Mouse (Mus musculus) thymus, postnatal 0 days (tissue): ENCODE measurements around the gene Tas2r143. TPM values are rescaled to one million over a fixed set of nuclear protein-coding genes. Genes with fewer than 3 reads are reported as not detected.

Experiments used
- DNase-seq: peaks from one replicate; pipeline ENCODE4 v3.0.0-alpha.2; 2015; ENCODE audit warnings: low spot score
- polyA plus RNA-seq: library from polyadenylated mRNA; unstranded; fragments of >200 nt; fragmentation: Nextera tagmentation; extraction: Ambion mirVana; gene quantifications from 2 replicates; pipeline ENCODE4 v1.2.1, GENCODE M21; 2015

Tas2r143 gene
- not detected in 2 replicates for polyA plus RNA-seq

DNA sequence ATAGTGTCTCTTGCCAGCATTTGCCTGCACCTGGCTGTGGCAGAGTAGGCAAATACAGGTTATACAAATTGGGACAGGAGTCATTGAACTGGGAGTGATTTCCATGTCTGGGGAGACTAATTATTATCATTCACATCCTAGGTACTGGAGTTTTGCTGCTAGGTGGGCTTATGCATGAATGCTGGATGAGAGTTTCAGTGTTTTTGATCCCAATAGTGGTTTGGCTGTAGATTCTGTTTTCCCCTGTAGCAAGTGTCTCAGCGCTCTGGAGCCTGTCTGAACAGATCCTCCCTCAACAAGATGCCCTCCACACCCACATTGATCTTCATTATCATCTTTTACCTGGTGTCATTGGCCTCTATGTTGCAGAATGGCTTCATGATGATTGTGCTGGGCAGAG, at the start of gene Tas2r143:
Tas2r143 (plus strand) TSS at position 301 of the 400 bp plus-strand sequence.
- DNase-seq: no peak

DNA sequence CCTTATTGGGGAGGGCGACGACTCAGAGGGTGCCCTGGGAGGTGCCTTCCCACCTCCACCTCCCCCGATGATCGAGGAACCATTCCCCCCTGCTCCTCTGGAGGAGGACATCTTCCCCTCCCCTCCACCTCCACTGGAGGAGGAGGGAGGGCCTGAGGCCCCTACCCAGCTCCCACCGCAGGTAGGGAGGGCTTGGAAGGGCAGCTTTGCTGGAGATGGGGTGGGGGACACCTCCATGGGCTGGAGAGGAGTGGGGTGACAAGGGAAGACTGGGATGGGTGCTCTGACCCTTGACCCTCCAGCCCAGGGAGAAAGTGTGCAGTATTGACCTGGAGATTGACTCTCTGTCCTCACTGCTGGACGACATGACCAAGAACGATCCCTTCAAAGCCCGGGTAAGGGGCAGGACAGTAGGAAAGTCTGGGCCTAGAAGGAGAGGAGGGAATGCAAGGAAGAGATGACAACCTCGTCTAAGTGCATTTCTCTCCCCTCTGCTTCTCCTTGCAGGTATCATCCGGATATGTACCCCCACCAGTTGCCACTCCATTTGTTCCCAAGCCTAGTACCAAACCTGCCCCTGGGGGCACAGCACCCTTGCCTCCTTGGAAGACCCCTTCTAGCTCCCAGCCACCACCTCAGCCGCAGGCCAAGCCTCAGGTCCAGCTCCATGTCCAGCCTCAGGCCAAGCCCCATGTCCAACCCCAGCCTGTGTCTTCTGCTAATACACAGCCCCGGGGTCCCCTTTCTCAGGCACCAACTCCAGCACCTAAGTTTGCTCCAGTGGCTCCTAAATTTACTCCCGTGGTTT, 48.9 kb upstream of the Tas2r143 start:
- DNase-seq: no peak

- no peak for DNase-seq
These were observed 48.1 kb upstream of the Tas2r143 start for GRCm38 (mm10) chr6:42351776-42352485.

GRCm38 (mm10) chr6:42352486-42352846, 47.6 kb upstream of the Tas2r143 start:
- DNase-seq: no peak

DNA sequence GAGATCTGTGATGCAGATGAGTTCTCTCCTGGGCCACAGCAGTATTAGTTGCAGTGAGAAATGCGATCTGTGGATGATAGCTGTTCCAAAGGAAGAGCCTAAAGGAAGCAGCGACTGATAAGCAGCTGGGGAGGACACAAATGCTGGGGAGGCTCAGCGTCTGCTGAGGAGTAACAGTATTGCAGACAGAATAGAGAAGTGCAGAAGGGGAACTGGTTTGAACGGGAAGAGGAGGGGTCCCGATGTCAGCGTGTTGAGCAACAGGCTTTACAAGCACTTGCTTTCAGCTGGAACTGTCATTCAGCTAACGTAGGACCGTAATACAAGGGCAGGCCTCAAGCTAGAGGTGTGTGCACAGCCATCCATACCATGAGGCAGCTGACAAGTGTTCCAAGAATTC, 46.9 kb upstream of the Tas2r143 start:
- no peak for DNase-seq

DNA sequence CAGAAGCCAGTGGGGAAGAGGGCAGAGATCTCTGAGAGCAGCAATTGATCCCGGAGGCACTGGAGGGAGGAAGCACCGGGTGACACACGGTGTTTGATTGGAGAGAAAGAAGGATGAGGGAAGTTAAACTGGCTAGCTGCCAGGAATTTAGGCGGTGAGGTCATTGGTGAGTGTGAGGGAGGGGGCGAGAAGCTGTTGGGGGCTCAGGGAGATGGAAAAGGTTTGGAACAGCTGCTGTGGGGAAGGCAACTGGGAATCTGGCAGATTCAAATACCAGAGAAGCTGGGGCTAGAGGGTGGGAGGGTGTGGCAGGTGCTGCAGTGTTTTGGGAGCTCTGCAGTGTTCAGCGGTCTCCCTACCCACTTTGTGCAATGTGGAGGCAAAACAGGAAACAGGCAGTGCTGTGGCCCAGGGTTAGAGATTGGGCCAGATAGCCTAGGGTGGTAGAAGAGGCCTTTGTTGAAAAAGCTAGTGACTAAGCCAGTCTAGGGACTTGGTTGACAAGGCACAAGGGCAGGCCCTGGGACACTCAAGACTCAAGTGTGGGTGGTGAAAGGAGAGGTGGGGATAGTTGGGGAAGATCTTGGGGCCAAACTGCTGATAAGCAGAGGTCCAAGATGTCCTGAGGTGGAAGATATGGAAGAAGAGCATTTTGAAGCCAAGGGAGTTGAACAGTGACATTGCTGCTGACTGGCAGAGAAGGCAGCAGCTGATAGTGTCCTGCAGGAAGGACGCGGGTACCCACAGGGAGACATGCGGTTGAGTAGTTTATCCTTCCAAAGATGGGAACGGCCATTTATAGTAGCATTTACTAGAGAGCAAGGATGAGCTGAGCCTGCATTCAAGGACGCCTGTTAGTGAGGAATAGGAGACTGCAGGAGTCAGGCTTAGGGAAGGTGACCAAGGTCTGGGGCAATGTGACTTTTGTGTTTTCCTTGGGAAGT, 45.7 kb upstream of the Tas2r143 start:
- DNase-seq: peak; percentile 16

DNA sequence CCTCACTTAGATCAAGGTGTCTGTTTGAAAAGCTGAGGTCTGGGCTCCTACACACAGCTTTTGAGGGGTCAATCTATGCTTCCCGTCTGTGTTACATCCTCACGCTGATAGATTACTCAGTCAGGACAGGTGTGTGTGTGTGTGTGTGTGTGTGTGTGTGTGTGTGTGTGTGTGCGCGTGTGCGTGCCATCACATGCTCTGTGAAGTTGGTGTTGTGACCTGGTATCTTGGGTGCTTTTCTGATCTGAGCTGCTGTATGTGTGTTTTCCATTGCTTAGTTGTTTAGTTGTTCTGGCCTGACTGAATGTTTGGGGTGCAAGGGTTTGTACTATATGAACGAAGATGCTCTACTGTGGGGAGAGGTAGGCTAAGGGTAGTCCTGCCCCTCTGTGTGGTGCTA, 44.7 kb upstream of the Tas2r143 start:
- no peak for DNase-seq

GRCm38 (mm10) chr6:42355794-42356600, 44.0 kb upstream of the Tas2r143 start:
- no peak for DNase-seq

GRCm38 (mm10) chr6:42356913-42357312, 43.1 kb upstream of the Tas2r143 start:
- no peak for DNase-seq

GRCm38 (mm10) chr6:42357901-42358300, 42.1 kb upstream of the Tas2r143 start:
- no peak for DNase-seq

GRCm38 (mm10) chr6:42358901-42359300, 41.1 kb upstream of the Tas2r143 start:
- DNase-seq: no peak

- no peak for DNase-seq
These were observed 40.5 kb upstream of the Tas2r143 start for GRCm38 (mm10) chr6:42359364-42360147.

DNA sequence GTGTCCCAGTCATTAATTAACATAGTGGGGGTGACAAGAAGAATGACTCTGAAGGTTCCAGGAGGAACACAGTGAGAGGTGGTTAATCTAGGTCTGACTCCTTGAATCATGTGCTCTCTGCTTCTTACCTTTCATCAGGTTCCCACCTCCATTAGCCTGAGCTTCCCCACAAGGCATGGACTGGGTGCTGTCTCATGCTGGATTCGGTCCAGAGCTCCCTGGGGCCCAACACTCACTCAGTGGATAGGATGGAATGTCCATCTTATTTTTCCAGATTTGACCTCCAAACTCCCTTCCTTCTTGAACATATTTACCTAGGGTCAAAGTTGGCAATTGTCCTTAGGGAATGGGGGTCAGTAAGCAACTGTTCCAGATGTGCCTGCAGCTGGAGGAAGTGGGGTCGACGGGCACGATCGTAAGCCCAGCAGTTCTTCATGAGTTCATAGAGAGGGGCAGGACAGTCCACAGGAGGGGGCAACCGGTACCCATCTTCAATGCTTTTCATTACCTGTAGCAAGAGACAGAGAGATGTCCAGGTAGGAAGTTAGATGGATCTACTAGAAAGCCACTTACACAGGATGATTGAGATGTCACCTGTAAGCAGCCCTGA, 39.7 kb upstream of the Tas2r143 start:
- DNase-seq: no peak

DNA sequence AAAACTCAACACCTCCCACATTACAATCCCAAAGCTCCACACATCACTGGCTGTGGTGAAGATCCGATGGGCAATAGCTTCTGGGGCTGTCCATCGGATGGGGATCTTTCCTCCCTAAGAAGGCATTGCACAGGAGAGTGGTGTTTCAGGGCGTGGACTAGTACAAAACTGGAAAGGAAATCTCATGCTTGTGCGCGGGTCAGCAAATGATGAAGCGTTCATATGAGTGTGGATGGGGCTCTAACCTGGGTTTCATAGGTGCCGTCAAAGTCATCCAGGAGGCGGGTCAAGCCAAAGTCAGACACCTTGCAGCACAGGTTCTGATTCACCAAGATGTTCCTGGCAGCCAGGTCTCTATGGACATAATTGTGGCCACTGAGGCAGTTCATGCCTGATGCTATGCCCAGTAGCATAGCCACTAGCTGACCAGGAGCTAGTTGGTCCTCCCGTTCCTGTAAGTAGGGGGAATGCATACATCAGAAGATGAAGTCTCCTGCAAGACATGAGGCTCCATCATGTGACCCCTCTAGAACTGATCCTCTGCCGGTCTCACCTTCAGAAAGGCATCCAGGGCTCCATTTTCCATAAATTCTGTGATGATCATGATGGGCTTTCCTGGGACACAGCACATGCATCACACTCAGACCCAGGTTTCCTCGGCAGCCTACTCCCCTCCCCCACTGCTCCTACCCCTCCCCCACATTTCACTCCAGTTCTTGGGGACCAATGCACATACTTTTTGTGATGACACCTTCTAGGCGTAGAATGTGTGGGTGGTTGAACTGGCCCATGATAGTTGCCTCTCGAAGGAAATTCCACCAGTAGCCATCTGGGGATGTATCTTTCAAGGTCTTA, 38.8 kb upstream of the Tas2r143 start:
- DNase-seq: no peak

GRCm38 (mm10) chr6:42362074-42362473, 38.0 kb upstream of the Tas2r143 start:
- DNase-seq: no peak

DNA sequence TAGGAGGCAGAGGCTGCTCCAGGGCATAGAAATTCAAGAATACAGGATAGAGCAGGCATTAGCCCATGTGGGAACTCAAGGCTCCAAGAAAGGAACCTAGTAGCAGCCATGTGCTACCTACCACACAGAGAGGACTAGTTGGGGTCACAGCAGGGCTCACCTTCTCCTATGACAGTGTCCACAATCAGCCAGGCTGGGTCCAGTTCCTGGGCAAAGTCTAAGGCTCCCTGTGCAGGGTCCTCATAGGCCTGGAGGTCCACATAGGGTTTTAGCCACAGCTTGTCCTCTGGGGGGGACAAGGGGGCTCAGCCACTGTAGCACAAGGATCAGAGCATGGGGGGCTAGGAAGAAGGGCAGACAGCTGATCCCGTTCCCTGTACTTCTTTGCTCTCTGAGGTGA, 37.5 kb upstream of the Tas2r143 start:
- DNase-seq: no peak

GRCm38 (mm10) chr6:42362974-42363373, 37.1 kb upstream of the Tas2r143 start:
- no peak for DNase-seq

GRCm38 (mm10) chr6:42364066-42364465, 36.0 kb upstream of the Tas2r143 start:
- no peak for DNase-seq

GRCm38 (mm10) chr6:42364607-42365006, 35.4 kb upstream of the Tas2r143 start:
- no peak for DNase-seq
